Mouse (Mus musculus): ENCODE data around the gene Usp36.

The Usp36 gene

DNA sequence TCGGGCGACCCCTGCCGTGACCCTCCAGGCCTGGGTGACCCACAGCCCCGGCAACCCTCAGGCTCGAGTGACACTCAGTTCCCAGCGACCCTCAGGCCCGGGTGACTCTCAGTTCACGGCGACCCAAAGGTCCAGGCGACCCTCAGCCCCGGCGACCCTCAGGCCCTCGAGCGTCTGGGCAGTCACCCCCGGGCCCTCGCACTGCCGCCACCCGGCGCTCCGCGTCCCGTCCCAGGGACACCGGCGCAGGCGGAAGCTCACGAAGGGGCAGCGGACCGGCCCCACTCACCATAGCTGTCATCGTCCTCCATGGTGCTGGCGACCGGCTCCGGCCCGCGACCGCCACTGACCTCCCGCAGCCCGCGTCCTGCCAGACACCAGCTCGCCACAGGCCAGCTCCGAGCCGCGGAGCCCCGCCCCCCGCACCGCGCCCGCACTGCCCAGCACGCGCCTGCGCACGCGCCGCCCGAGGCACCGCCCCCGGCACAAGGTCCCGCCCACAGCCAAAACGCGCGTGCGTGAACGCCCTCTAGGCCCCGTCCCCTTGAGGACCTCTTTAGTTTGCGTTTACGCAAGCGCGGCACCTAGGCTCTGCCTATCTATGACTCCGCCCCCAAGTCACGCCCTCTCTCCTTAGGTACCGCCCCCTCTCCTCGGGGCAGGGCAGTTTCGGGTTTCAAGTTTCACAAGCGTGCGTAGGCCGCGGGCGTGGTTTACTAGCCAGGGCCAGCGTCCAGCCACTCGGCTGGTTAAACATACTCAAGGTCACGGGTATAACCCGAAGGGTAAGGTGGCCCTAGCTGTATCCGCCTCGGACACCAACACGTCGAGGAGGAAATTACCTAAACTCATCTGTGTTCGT lies 41.7 kb downstream of the Usp36 start, which contains the start of gene Cyth1:
TSS of gene Cyth1 (minus strand) at position 443 of the 862 bp plus-strand sequence.
- DNase-seq (ENCODE audit: low read depth, low spot score) = peak; percentile 99

DNA sequence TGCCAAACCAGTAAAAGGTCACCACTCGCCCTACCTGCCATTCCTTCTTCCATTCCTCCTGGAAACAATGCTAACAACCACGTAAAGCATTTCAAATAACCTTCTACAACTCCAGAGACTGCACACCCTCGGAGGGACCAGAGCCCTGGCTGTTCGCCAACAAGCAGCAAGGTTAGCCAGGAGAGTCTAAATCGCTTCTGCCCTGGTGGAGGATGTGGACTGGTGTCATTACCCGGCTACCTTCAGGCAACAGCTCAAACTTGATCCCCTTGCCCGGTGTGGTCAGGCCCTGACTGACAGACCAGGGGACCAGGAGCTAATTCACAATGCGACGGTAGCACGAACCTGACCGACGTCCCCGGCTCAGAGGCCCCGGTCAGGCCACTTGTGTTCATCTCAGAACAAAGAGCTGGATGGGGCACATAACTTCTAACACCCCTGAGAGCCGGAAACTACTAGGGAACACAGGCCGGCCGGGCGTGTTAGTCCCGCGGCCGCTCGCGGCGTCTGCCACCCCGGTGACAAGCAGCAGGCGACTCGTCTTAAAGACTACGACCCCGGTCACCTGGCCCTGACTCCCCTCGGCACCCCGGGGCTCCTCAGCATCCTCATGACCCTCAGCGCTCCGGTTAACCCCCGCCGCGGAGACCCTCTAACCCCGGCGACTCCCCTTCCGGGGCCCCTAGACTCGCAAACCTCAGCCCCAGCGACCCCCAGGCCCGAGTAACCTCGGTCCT lies 42.5 kb downstream of the Usp36 start:
- DNase-seq (ENCODE audit: low read depth, low spot score) = peak; percentile 69

DNA sequence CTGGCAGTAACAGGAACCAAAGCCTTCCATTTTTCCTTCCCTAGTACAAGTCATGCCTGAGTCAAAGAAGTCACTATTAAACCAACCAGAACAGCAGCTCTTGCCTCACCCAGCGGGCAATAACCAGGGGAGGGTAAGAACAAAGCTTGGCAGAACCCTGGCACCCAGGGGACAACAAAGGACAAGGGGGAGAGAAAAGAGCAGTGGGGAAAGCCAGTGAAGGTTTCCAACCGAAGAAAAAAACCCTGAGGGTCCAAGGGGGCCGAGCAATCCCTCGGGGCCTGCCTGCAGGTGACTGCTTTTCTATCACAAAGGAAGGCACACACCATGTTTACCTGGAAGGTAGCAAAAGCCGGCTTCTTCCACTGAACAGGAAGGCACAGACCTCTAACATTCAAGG lies 43.3 kb downstream of the Usp36 start:
- no peak for DNase-seq (ENCODE audit: low read depth, low spot score)

DNA sequence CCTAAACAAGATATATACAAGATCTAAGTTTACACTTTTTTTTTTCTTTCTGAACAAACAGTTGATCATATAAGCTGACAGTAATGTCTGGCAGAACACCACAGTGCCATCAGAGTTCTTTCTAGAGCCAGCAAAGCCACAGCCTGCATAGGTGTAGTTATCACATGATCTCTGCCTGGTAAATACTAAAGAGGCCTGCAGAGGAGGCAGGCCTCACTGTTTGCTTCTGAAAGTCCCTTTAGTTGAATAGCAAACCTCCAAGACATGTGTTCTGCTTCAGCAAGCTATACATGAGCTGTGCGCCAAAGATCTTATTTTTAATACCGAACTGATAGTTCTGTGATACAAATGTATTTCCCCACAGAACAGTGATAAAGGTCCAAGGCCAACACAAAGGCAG lies 44.9 kb downstream of the Usp36 start:
- DNase-seq (ENCODE audit: low read depth, low spot score) = no peak

DNA sequence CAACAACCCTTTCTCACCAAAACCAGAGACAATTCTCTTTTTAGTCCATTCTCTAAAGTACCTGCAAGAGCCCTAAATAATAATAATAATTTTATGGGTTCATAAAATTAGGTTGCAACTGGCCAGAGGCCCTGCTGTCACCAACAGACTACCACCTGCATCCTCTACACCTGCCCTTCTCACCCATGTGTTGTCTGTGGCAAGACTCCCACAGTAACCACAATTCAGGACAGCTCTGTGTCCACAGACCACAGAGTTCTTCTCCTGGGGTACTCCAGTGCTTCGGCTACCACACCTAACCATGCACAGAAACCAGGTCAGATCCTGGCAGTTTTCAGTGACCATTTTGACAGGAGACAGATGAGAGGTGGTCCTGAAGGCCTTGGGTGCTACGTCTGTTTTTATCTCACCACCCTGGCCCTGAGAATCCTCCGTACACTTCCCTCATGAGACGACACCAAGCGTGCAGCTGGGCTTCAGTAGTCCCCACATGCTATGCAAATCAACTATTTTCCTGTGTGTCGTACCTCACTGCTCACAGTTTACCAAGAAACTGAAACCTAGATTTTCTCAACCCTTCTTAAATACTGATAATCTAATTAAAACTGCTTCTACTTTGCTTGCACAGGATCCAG lies 46.3 kb downstream of the Usp36 start:
- no peak for DNase-seq (ENCODE audit: low read depth, low spot score)

DNA sequence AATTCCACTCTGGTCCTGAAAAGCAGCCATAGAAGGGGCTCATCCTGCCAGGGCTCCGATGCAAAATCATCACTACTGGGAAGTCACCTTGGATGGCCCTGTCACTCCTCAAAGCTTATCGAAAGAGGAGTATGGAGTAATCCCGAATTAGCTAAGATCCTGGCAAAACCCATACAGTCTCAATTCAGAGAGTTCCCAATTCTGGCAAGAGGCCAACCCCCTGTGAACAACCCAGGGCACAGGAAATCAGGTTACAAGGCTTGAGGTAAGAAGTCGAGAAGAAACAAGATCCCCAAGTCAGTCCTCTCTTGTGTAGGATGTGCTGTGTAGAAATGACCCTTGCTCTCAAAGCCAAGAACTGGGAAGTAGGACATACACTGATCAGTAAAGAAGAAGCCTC lies 47.5 kb downstream of the Usp36 start:
- no peak for DNase-seq (ENCODE audit: low read depth, low spot score)

DNA sequence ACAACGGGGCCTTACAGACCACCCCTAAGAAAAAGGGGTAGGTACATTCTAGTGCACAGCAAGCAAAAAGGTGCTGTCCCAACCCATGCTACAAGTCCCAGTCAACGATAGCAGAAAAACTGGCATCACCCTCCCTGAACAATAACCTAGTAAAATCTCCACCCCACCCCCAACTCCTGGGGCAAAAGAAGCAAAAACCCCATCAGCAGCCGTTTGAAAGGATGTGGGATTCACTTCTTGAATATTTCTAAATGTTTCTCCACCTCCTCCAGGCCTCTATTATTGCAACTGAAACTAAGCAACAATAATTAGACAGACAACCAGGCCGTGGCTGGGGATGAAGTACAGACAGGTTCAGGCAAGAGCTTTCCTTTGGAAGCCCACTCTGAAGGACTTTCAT lies 49.7 kb downstream of the Usp36 start:
- no peak for DNase-seq (ENCODE audit: low read depth, low spot score)

DNA sequence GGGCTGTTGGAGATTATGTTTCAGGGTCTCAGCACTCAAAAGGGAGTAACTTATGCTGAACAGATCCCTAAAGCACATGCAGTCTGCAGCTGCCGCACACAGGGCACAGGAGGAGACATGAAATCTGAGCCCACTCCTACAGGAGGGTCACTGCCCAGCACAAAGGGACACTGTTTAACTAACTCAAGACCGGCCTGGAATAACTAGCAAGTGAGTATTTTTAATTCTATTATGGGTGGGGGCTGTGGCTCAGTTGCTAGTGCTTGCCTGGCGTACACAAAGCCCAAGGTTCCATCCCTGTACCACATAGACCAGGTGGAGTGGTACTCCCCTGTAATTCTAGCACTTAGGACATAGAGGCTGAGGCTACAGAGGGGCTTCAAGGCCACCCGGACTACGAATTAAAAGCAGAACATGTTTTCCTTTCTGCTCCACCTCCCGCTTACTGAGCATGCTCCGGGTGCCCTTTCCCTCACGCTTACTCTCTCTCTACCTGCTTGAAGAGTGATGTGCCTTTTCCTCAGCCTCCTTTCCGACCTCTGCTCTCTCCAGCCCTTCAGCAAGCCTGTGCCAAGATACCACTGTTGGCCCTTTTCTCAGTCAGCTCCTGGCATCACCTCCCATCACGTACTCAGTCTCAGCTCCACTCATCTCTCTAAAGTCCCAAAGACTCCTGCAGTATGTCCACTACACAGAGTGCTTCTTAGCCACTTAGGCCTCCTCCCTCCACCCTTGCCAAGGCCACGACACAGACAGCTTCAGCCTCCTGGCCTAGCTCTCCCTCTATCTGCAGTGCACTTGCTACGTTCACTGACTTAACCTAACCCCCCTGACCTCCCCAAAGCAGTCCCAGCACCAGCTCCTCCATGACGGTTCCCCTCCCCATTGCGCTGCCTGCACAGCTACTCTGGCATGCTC lies 50.5 kb downstream of the Usp36 start:
- no peak for DNase-seq (ENCODE audit: low read depth, low spot score)

DNA sequence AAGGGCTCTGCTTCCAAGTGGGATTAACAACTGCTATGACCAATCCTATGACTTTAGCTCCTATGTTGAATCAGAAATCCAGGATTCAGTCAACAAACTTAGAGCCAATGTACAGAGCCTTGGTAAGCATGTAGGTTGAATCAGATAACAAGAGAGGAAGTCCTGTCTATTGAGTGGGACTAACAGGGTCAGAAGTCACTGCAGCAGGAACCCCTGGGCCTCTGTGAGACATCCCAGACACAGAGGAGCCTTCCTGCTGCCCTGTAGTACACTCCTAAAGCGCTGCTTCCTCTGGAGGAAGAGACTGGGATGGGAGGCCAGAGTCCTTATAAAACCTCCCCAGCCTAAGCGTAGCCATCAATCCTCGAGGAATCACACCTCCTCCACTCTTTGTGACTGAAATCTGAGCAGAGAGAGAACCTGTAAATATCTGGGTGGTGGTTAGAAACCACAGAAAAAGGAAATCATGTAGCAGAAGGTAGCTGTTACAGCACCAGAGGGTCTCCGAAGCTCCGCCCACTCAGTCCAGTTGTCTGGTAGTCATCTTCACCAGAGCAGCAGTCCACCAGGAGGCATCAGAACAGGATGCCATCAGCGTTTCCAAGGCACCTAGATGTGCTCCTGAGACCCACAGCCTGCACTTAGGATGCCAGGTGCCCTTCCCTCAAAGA lies 53.4 kb downstream of the Usp36 start:
- no peak for DNase-seq (ENCODE audit: low read depth, low spot score)

DNA sequence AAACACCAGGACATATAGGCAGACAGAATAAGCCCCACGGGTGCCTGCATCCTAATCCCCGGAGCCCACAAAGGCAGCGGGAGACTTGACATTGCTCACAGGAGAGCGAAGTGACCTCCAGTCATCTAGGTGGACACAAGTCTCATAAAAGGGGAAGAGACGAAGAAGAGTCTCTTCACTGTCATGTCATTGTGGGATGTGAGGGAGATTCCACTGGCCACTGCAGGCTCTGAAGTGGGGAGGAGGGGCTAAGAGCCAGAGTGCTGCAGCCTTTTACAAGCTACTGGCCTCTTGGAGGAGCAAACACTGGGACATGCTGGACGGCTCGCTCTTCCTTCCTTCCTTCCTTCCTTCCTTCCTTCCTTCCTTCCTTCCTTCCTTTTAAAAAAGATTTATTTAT lies 55.1 kb downstream of the Usp36 start:
- no peak for DNase-seq (ENCODE audit: low read depth, low spot score)

DNA sequence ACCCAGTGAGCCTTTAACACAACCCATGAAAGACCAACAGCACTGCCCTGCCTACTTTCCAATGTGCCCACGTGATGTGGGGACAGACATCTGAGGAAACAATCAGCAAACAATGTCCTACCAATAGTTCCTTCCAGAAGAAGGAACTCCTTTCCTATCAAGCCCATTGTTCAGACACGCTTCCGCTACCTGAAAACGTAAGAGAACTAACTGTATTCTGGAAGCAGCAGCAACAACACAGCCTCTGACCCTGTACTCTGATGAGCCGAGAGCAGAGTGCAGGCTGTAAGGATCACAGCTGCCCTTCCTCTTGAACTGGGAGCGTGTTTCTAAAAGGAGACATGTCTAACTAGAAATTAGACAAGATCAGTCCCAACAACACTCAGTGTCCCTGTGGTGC lies 55.5 kb downstream of the Usp36 start:
- DNase-seq (ENCODE audit: low read depth, low spot score) = no peak

DNA sequence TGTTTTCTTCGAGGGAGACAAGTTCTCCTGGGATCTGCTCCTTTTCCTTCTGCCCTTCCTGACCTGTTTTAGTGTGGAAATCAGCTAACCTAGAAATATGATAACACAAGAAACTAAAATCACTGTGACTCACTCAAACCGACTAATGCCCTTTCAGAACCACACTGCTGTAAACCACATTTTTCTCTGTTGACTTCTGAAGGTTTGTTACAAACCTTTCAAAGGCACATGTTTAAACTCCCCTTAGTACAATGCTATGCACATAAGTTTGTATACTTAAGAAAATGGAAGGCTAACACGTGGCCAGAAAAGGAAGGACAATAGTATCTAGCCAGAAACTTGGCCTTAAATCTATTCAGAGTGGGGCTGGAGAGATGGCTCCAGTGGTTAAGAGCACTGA lies 56.1 kb downstream of the Usp36 start:
- peak; percentile 79 for DNase-seq (ENCODE audit: low read depth, low spot score)

DNA sequence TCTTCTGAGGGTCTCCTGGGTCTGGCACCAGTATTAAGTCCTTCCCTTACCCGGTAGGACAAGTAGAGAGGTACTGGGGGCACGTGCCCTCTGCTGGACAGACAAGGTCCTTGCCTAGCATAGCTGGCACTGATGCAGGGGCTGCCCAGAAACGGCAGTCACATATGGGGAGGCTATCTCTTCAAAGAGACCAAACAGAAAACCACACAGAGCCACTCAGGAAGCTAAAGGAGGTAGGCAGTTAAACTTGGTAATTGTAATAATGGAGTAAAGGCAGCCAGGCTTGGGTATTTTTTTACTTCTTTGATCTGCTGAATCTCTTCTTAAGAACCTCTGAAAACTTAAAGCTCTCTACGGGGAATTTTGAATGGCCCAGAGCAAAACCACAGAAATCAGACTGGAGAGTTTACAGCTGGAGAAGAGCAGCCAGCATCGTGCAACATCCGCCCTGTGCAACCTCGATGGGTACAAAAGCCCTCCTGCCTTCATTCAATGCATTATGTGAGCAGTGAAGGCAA lies 57.7 kb downstream of the Usp36 start:
- peak; percentile 66 for DNase-seq (ENCODE audit: low read depth, low spot score)

DNA sequence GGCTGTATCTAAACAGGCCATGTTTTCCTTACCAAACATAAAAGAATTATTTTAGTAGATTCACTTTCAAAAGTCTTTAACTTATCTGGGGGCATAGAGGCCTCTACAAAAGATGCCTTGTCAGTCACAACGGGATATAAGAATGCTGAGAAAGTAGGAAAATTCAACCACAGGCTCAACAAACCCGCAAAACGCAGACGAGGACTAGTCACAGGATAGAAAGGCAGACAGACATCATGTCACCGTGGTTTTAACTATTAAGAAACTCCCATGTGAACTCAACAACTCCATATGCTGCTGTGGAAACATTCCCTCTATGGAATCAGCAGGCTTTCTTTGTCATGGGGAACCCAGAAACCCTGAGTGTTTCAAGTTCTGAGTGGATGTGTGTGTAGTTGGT lies 60.1 kb downstream of the Usp36 start:
- no peak for DNase-seq (ENCODE audit: low read depth, low spot score)

DNA sequence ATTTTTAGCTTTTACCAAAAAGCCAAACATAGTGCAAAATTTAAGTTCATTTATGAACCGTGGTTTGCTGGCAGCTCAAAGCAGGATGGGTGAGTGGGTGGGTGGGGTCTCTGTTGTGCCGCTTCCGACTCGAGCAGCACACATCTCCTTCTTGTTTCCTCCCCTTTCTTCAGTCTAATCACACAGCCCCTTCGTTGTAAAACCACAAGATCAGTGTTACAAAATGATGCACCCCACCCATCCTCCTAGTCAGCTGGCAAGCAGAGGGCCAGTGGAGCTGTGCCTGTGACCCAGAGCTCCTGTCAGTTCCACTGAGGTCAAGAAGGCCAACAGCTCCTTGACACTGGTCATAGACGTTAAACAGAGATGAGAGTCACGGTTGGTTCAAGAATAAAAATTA lies 62.4 kb downstream of the Usp36 start:
- no peak for DNase-seq (ENCODE audit: low read depth, low spot score)

DNA sequence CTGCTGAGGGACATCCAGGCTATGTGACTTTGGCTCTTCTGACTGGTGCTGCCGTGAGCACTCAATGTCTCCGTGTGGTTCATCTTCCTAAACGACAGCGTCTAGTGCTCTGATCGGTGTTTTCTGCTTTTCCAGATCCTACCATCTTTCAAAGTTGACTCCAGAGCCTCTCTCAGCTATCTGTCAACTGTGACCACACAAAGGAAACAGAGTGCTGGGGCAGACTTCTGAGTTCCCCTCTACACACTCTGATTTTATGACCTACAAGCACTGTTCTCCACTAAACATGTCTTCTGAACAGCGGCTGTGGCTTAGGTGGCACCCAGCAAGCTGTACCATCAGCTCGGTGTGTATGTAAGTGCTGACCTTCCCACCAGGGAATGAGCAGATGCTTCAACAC lies 63.2 kb downstream of the Usp36 start:
- DNase-seq (ENCODE audit: low read depth, low spot score) = no peak

DNA sequence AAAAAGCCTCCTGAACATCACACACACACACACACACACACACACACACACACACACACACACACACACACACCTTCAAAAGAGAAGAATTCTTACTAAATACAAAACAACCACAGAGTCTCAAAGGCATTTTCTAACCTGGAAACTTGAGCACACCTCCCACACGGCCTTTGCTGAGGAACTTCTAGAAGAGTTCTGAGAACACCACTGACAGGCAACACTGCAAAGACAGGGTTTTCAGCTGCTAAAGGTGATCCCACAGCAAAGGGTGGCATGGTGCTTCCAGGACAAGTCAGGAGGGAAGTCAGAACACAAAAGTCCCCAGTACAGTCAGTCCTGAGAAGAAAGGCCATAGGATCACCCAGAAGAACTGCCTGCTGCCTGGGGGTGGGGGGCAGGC lies 64.2 kb downstream of the Usp36 start:
- DNase-seq (ENCODE audit: low read depth, low spot score) = no peak

DNA sequence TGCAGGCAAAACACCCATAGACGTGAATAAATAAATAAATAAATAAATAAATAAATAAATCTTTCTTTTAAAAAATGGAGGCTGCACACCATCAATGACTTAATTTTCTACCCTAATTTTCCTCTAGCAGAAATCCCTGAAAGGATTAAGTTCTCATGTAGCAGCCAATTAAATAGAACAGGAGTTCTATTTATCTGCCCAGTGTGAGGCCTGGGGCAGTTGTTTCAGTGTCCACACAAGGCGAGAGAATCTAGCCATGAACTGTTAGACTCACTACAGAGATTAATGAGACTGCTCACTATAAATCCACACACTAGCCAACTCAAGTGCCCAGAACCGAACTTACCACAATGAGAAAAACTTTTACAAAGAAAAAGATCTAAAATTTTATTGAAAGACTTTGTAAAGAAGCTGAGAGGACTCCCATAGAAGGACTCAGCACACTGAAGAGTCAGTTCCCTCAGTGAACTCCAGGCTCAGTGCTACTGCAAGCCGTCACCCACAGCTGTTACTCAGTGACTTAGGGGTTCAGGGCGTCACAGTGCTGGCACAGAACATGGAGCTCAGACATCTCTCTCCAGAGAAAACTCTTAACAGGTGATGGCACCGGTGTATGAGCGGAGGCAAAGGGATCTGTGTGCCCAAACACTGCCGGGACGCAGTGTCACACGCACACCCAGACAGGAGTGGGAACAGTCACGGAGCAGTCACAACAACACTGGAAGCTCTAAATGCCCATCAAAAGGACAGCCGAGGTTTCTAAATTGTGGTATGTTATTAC lies 64.8 kb downstream of the Usp36 start:
- DNase-seq (ENCODE audit: low read depth, low spot score) = no peak

DNA sequence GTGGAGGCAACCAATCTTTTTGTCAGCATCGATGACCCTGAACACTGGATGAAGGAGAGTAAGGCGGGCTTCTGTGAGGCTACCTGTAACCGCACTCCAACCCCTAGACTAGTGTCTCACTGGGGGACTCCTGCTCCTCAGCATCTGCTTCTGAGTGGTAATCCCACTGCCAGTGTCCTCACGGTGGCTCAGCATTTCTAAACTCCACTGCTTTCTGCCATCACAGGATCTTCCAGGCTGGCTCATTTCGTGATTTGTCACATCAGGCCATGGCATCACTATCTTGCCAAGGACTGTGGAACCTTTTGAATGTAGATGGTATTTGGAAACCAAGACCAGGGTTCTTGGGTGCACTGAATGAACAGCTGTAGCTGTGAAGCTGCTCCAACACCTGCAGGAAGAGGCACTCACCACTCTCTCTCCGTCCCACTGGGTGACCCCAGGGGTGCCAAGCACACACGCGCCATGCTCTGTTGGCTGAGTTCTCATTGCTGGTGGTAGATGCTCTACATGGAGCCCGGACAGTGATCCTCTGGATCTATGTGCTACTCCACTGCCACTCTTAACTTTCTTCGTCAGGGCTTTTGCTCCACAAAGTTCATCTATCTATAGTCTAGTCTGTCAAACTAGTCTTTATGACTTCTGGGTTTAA lies 66.5 kb downstream of the Usp36 start:
- no peak for DNase-seq (ENCODE audit: low read depth, low spot score)
